Mouse (Mus musculus): ENCODE measurements around the gene Ddx25.
A peak's percentile ranks its signal among the peaks of the same experiment; 100 is the strongest.

- TF ChIP-seq CTCF (IDR thresholded peaks at IDR 0.05; ENCODE audit: low read depth) (peak; percentile 95), EP300 (IDR thresholded peaks at IDR 0.05; ENCODE audit: low read depth) (no peak)
These were observed 23.2 kb downstream of the Ddx25 start for GRCm38 (mm10) chr9:35535110-35535509.
